10 mouse cellular contexts compared by ENCODE assay signal in genomic region chr3:55423640-55424397, GRCm38 (mm10). TPM values are rescaled to one million over a fixed set of nuclear protein-coding genes. Genes with fewer than 3 reads are reported as not detected.
A peak's percentile ranks its signal among the peaks of the same experiment; 100 is the strongest.
DNase-seq lines count a peak whose midpoint lies in the region; ATAC-seq and TF ChIP-seq lines count a peak whose summit lies in the region.
"Had no signal": no experiment of that assay in that cellular context is flagged by ENCODE, and none has a peak within 500 bp of the region (broad histone marks: within the 10 kb centered on the region; RNA-seq: fewer than 3 reads in every experiment).

No protein-coding gene starts in this region.

- intact Hi-C loops in gastrocnemius, postnatal 36 days (cut with DNase I), result no loop called here

- H3K36me3 ChIP-seq in hindbrain, embryonic 14.5 days (replicated peaks; ENCODE audit: control insufficient read depth, insufficient read depth), result no peaks in the 10 kb centered on the region
- H3K36me3 ChIP-seq in midbrain, embryonic 13.5 days, result no peaks in the 10 kb centered on the region
- H3K36me3 ChIP-seq: limb, embryonic 15.5 days had no signal

- peak overlapping the region; percentile 32 for H3K4me2 ChIP-seq in hindbrain, embryonic 14.5 days (replicated peaks)
- H3K4me2 ChIP-seq in midbrain, embryonic 13.5 days (replicated peaks), result peak overlapping the region; percentile 43
- H3K4me2 ChIP-seq: limb, embryonic 15.5 days had no signal

- H3K9me3 ChIP-seq in hindbrain, embryonic 14.5 days (ENCODE audit: control insufficient read depth, low read length), result no peaks in the 10 kb centered on the region
- H3K9me3 ChIP-seq in midbrain, embryonic 13.5 days, result no peaks in the 10 kb centered on the region
- H3K9me3 ChIP-seq: limb, embryonic 15.5 days had no signal

- peaks cover 45% of the 10 kb centered on the region for H3K4me1 ChIP-seq in hindbrain, embryonic 14.5 days (replicated peaks; ENCODE audit: control insufficient read depth, insufficient read depth, low read length)
- peaks cover 54% of the 10 kb centered on the region for H3K4me1 ChIP-seq in midbrain, embryonic 13.5 days (replicated peaks)

- TF ChIP-seq POLR2A in brain, embryonic 14.5 days (IDR thresholded peaks at IDR 0.05; ENCODE audit: borderline replicate concordance, extremely low read depth, insufficient read depth, insufficient read length, poor library complexity, severe bottlenecking), result no peak

- ATAC-seq in hindbrain, embryonic 14.5 days (ENCODE audit: low FRiP score), result peak; percentile 91
- ATAC-seq in midbrain, embryonic 13.5 days, result peak; percentile 94
- ATAC-seq in inflammation-experienced regulatory T-cells, adult 6 months, result no peak

- peak overlapping the region; percentile 81 for H3K27ac ChIP-seq in hindbrain, embryonic 14.5 days
- H3K27ac ChIP-seq in midbrain, embryonic 13.5 days, result peak overlapping the region; percentile 83
- H3K27ac ChIP-seq: limb, embryonic 15.5 days had no signal

- 9% methylated on average over 11 of the region's 11 CpGs for WGBS in hindbrain, embryonic 14.5 days
- WGBS in midbrain, embryonic 13.5 days, result 14% methylated on average over 11 of the region's 11 CpGs

- H3K27me3 ChIP-seq in hindbrain, embryonic 14.5 days (ENCODE audit: control insufficient read depth, insufficient read depth, low read length), result no peaks in the 10 kb centered on the region
- no peaks in the 10 kb centered on the region for H3K27me3 ChIP-seq in midbrain, embryonic 13.5 days
- H3K27me3 ChIP-seq: limb, embryonic 15.5 days had no signal

- DNase-seq in embryo, embryonic 11 days, result peak; percentile 65
- no peak for DNase-seq in embryo, embryonic 9.5 days (ENCODE audit: extremely low spot score)
- DNase-seq in brain, embryonic 14.5 days (ENCODE audit: low read depth), result peak; percentile 96
- peak; percentile 74 for DNase-seq in hindbrain, embryonic 14.5 days (ENCODE audit: low spot score)
- DNase-seq in cerebellum, adult 11-12 months, result no peak
- DNase-seq in gastrocnemius, postnatal 36 days, result no peak

- peak; percentile 25; the same call in 1 of the 2 replicates for TF ChIP-seq CTCF in brain, embryonic 14.5 days (IDR thresholded peaks at IDR 0.05; ENCODE audit: borderline replicate concordance, extremely low read depth, insufficient read depth, insufficient read length)

- no peak overlapping the region for H3K4me3 ChIP-seq in hindbrain, embryonic 14.5 days (replicated peaks; ENCODE audit: low read length)
- H3K4me3 ChIP-seq in midbrain, embryonic 13.5 days (replicated peaks), result peak overlapping the region; percentile 11; the same call in 1 of the 2 replicates
- H3K4me3 ChIP-seq: limb, embryonic 15.5 days had no signal

- H3K9ac ChIP-seq in hindbrain, embryonic 14.5 days, result peak overlapping the region; percentile 14; the same call in 1 of the 2 replicates
- H3K9ac ChIP-seq in midbrain, embryonic 13.5 days (replicated peaks), result no peak overlapping the region; the same call in 1 of the 2 replicates
- H3K9ac ChIP-seq: limb, embryonic 15.5 days had no signal

RNA-seq across cellular contexts. Expression of gene Gm21954, which starts 48.2 kb away (rescaled TPM):
- not detected in 2 replicates for polyA plus RNA-seq in brain, embryonic 14.5 days (2012; rRNA removed)
- polyA plus RNA-seq in hindbrain, embryonic 14.5 days (2014; fragmentation: Nextera tagmentation; extraction: Ambion mirVana), result not detected in 2 replicates
- not detected in 2 replicates for polyA plus RNA-seq in midbrain, embryonic 13.5 days (2015; fragmentation: Nextera tagmentation; extraction: Ambion mirVana)
- polyA plus RNA-seq in inflammation-experienced regulatory T-cells, adult 6 months (2017; shearing (Covaris generic)), result not detected
- not detected for total RNA-seq in gastrocnemius, postnatal 36 days (2021)
- polyA plus RNA-seq: limb, embryonic 15.5 days; stomach, embryonic 14.5 days had no signal

Comparison
In these comparisons a context has a peak if more than half of its experiments do, and no peak if none do; other contexts are left out.
1. DNase-seq: peak in embryo, embryonic 11 days (single experiment), brain, embryonic 14.5 days (single experiment) and hindbrain, embryonic 14.5 days (single experiment); none in embryo, embryonic 9.5 days (single experiment), cerebellum, adult 11-12 months (single experiment) and gastrocnemius, postnatal 36 days (0 of 2).